Mouse (Mus musculus): ENCODE measurements around the gene Crabp2.
A peak's percentile ranks its signal among the peaks of the same experiment; 100 is the strongest.

Crabp2 gene

DNA sequence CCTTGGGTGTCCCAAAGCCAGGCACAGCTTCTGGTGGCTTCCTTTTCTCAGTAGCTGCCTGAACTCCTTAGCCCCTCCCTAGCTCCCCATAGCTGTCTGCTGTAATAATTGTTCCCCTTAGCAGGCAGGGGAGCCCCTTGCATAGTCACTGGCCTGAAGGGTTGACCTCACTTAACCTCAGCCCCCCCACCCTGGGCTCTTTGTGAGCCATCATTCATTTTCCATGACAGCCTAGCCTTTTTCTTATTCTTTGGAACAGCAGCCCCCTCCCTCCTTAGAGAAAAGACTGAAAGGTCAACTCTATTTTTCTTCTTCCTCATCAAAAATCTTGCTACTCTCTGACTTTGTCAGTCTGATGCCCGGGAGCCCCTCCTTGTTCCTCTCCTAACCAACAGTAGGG is 10.5 kb downstream of the Crabp2 start:
- no peak for DNase-seq (ENCODE audit: low spot score)

DNA sequence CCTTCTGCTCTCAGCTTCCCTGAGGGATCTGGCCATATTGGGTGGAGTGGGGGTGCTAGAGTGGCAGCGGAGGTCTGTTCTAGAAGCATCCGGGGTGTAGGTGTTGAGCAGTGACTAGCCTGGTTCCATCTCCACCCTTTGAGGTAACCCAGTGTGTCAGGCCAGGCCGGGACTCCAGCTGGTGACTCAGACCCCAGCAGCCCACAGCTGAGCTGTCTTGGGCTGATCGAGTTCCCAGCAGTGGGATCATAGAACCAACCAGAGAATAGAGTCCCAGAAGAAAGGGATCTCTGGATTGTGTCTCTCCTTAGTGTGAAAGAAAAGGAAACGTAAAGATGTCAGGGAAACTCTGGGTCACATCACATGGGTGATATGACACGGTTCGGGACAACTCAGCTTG is 10.9 kb downstream of the Crabp2 start:
- no peak for DNase-seq (ENCODE audit: low spot score)

DNA sequence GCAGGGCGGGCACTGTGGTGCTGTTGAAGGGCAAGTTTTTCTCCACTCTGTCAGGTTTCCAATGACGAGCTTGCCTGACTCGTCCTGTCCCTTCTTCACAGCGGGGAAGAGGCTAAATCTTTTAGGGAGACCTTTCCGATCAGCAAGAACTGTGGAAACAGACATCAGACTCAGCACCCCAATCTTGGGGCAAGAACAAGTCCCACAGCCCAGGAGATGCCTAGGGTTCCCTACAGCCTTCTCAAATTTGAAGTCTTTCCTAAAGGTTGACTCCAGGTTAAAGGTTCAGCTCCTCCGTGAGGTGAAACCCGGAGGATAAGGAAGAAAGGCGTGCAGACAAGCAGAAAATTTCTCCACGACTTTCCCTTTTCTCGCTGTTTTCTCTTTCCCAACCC is 11.7 kb downstream of the Crabp2 start:
- no peak for DNase-seq (ENCODE audit: low spot score)

DNA sequence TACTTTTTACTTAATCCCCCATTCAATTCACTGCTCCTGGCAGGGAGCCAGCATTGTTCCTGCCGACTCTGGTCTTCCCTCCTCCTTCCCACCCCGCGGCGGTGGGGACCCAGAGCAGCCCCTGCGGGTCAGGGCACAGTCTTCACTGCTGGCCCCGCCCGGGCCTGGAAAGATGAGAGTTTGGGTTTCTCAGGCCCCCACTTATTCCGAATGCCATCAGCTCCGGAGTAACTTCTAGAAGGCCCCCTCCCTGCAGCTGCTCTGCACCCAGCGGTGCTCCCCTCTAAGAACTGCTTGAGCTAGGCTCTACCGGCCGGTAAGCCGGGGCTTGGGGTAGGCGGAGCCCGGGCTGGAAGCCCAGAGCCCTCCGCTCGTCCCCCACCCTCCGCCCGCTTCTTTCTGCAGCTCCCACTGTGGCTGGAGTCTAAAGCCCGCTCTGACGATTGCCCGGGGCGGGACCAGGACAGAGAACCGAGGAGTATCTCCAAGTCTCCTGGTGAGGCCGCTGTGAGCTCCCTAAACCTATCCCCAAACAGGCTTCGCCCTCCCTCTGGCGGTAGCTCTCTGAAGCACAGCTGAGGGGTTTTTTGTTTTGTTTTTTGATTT is 12.2 kb downstream of the Crabp2 start:
- peak; percentile 54 for DNase-seq (ENCODE audit: low spot score)

DNA sequence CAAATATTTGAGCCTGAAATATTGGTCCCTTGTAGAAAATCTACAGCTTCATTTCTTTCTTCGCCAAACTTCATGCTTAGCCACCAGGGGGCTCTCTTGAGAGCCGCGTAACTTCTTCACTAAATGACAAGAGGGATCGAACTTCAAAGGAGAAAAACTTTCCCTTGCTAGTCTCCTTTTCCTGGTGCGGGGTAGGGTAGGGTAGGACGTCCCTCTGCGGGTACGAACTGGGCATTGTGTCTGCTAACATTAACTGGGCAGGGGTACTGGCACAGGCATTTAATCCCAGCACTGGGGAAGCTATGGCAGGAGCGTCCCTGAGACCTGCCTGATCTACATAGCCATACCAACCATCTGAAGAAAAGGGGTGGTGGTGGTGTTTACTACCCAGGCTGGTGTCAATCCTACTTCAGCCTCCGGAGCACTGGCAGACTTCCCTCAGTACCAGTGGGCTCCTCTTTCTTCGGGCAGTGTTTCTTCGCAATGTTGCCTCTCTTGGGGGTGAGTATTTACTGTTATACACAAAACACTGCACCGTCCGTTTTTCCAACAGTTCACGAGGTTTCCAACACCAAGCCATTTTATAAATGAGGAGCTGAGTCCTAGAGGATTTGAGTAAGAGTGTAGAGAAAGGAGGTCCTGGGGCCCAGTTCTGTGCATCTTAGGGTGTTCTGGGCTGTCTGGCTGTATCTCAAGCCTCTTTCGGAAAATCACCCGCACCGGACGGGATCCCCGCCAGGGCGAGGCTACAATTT is 21.9 kb downstream of the Crabp2 start:
- peak; percentile 45 for DNase-seq (ENCODE audit: low spot score)

DNA sequence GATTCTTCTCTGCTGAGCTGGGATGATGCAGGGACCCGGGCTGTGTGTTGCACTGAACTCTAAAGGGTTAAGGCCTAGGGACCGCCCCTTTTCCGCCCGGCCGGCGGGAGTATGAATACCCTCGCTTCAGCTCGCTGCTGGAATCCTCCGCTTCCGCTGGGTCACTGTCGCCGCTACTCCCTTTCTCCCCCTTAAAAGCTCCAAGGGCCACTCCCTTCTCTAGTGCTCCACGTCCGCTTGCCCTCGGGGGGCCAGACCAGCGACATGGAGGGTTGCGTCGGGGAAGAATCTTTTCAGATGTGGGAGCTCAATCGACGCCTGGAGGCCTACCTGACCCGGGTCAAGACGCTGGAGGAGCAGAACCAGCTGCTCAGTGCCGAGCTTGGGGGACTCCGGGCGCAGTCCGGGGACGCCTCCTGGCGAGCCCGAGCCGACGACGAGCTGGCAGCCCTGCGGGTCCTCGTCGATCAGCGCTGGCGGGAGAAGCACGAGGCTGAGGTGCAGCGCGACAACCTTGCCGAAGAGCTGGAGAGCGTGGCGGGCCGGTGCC is 22.5 kb downstream of the Crabp2 start, which contains the start of gene Nes:
Gene Nes, plus strand, starts transcription at position 140 of the 550 bp plus-strand sequence.
- DNase-seq (ENCODE audit: low spot score): no peak

DNA sequence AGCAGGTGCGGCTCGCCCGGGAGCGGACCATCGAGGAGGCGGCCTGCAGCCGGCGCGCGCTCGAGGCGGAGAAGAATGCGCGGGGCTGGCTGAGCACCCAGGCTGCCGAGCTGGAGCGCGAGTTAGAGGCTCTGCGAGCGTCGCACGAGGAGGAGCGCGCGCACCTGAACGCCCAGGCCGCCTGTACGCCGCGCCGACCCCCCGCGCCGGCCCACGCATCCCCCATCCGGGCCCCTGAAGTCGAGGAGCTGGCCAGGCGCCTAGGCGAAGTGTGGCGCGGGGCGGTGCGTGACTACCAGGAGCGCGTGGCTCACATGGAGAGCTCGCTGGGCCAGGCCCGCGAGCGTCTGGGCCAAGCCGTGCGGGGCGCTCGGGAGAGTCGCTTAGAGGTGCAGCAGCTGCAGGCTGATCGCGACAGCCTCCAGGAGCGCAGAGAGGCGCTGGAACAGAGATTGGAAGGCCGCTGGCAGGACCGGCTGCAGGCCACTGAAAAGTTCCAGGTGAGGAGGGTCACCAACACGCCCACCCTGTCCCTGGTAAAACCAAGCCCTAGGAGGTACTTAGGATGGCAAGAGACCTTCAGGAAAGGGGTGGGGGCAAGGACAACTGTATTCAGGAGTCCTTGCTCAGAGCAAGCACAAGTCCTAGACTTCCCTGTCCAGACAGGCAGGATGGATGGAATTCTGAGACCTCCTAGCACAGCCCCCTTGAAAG is 23.2 kb downstream of the Crabp2 start:
- DNase-seq (ENCODE audit: low spot score): no peak

DNA sequence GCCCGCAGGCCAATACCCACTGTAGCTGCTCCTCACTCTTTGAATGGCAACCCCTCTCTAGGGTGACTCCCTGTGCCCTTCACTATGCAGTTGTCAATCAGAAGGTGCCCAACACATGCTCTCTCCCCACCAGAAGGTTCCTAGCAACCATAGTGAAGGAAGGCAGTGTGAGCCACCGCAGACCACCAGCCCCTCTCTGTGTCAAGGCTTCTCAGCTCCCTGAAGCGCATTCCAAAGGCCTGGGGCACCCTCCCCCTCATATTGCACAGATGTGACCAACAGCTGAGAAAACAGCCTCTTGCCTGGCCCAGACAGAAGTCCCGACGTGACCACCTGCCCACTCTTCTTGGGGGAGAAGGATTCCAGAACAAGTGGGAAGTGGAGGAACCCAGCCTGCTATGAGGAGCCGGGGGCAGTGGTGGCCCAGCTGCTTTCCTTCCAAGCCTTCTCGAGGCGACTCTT is 23.8 kb downstream of the Crabp2 start:
- DNase-seq (ENCODE audit: low spot score): no peak

DNA sequence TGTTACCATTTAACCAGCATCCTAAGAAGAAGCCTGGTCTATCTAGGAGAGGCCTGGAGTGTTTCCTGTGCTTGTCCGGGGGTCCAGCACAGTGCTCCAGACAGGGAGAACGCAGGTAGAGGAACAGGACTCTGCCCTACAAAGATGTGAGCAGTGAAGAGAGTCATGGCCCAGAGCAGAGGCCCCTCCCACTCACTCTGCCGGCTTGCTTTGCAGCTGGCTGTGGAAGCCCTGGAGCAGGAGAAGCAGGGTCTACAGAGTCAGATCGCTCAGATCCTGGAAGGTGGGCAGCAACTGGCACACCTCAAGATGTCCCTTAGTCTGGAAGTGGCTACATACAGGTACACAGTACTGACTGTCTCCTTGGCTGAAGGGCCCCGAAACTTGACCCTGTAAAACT is 24.3 kb downstream of the Crabp2 start:
- no peak for DNase-seq (ENCODE audit: low spot score)

DNA sequence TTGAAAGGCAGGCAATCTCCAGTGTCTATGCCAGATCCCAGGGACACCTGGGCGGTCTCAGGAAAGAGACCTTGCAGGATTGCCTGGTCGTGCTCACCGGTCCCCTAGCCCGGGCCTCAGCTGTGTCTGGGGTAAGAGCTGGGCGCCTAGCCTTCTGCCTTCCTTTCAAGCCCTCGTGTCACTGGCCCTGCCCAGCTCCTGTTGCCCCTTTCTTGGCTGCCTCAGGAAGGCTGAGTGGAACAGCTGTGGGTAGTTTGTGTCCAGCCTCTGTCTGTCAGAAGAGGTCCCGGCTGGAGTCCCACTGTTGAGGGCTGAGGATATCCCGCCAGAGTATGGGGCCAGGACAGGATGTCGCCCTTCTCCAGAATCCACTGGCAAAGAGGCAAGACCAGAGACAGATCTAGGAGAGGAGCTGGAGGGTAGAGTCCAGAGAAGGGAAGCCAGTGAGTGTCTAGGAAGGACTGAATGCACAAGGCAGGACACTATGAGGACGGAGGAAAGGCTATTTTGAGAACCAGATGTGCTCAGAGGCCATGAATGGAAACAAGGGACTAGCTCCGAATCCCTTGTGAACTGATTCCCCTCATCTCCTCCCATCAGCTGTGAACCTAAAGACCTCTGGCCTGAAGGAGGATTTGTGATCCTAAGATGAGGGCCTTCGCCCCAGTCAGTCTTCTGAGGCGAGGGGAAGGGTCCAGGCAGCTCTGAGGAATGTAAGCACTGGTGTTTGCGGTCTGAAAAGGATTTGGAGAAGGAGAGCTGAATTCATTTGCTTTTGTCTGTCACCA is 25.3 kb downstream of the Crabp2 start:
- DNase-seq (ENCODE audit: low spot score): no peak

DNA sequence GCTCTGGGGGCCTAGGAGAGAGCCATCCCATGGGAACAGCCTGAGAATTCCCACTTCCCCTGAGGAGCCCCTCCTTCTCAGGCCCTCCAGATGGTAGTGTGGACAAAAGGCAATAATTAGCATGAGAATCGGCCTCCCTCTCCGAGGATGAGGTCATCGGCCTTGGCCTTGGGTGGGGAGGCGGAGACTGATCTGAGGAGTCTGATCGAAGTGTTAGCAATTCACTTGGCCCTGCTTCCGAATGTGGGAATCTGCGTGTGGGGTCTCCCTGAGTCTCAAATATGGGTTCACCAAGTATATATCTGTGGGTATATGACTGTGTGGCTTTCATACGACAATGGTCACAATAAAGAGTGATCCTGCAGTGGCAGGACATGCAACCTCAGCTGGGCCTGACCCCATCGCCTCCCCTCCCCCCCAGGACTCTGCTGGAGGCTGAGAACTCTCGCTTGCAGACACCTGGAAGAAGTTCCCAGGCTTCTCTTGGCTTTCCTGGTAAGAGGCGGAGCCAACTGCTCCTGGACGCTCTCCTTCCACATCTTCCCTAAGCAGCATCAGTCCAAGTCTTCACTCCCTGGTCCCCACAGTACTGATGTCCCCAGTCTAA is 26.0 kb downstream of the Crabp2 start:
- DNase-seq (ENCODE audit: low spot score): no peak

DNA sequence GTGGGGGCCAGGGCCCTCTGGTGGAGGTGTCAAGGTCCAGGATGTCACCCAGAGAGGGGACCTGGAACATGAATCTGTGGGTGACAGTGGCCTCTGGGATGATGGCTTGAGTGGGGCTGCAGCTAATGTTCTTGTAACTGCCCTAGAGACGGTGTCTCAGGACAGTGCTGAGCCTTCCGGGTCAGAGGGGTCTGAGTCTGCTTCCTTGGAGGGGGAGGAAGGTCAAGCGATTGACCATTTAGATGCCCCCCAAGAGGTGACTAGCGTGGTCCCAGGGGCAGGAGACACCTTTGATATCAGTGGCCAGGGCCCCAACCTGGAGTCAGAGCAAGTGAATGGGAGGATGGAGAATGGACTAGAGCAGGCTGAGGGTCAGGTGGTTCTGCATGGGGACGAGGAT is 31.0 kb downstream of the Crabp2 start:
- DNase-seq (ENCODE audit: low spot score): no peak

DNA sequence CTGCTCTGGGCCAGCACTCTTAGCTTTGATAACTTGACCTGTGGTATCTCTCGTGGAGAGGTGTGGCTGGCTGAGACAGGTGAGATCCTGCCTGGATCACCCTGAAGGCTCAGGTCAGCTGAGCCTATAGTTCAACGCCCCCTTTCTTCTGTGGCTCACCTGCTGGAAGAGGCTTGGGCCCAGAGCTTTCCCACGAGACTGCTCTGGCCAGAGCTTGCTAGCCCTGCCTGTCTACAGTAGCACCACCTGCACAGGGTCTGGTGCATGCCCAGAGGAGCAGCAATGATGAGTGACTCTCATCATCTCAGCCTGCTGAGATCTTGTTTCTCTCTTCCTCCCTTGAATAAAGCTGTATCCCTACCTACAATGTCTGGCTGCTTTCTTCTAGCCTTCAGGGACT is 31.6 kb downstream of the Crabp2 start:
- no peak for DNase-seq (ENCODE audit: low spot score)

DNA sequence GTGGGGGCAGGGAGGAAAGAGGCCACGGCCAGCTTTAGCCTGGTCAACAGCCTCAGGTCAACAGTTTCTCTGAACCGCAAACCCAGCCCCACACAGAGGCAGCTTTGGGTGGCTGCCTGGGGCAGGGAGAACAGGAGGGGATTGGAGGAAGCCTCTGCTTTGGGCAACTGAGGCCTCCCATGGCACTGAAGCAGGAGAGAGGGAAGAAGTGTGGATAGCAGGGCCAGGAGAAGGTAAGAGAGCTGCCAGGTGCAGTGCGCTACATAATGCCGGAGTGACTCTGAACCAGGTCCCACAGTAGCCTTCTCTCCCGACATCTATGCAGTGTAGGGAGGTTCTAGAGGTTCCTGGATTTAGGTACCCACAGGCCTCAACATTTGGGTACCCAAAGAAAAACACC is 32.3 kb downstream of the Crabp2 start:
- DNase-seq (ENCODE audit: low spot score): no peak

DNA sequence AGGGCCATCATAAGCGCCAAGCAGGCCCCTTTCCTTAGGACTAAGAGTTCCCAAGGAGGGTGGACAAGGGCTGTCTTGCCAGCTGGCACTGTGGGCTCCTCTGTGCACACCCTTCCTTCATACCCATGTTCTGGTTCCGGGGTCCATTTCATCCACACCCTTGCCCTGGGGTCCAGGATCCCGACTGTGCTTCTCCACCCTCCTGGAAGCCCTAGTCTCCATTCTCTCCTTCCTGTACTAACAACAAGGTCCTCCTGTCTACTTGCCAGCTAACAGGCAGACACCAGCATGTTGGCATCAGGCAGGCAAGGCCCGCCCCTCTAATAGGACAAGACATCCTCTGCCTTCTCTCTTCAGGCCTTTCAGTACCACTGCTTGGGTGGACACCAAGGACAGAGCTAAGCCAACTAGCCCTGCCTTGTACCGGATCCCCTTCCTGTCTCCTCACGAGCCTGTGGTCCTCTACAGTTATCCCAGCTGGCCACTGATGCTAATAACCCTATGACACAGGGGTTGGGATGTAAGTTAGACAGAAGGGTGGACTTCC is 32.8 kb downstream of the Crabp2 start:
- no peak for DNase-seq (ENCODE audit: low spot score)

DNA sequence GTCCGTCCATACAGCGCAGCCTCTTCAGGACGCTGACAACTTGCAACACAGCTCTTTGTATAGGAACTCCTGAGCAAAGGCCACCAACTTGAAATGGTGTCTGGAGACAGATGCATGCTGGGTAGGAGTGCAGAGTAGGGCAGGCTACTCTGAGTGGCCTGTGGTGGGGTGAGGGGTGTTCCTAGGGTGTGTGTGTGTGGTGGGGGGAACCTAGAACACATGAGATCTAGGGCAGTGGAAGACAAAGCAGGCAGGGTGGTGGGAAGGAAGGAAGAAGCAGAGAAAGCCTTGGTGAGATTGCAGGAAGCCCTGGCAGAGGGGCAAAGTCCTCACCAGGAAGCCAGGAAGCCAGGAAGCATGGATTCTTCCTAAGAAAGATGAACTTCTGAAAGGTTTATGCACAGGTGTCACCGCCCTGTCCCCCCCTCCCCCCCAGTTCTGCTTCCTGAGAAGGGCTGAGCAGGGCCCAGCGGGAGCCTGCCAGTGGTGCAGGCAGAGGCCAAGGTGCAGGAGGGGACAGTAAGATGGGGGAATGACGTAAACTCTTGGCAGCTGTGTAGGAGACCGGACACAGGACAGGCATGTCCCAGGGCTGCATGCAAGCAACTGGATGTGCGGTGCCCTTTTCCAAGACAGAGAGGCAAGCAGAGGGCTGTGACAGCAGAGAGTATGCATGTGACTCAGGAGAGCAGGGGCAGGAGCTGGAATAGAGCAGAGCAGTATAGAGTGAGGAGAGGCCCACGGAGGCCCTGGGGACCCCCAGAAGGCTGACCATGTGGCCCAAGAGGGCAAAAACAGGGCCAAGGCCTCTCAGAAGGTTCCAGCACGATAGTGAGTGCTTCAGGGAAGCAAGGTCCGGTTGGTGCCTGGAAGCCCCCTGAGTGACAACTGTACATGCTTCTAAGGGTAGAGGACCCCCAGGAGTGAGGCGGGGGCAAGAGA is 33.7 kb downstream of the Crabp2 start:
- DNase-seq (ENCODE audit: low spot score): no peak

DNA sequence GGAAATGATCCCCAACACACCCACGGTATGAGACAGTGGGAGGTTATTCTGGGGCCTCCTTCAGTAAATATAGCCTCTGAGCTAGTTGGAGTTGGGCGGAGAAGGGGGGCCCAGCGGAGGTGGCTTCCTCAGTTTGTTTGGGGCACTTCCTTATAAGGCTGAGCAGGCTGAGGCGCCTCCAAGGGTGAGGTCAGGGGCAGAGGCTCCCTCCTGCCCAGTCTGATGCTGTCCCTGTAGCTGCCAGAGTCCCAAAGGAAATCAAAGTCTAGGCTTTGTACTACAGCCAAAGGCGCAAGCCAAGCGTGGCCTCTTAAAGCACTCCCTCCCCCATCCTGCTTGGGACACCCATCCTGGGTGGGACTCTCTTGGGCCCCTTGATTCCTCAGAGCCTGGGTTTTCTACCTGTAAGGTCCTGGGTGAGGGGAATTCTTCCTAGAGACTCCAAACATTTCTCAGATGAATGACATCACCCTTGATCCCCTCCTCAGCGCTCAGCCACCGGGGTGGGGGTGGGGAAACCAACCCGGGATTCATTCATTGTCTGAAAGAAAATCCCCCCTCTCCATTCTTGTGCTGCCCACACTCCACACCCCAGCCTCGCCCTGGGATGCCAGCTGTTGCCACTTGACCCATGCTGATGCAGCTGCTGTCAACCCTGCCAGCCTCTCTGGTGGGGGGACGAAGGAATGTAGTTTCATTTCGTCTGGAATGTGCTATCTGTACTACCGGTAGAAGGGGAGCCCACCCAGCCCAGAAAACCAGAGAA is 34.6 kb downstream of the Crabp2 start:
- DNase-seq (ENCODE audit: low spot score): no peak

DNA sequence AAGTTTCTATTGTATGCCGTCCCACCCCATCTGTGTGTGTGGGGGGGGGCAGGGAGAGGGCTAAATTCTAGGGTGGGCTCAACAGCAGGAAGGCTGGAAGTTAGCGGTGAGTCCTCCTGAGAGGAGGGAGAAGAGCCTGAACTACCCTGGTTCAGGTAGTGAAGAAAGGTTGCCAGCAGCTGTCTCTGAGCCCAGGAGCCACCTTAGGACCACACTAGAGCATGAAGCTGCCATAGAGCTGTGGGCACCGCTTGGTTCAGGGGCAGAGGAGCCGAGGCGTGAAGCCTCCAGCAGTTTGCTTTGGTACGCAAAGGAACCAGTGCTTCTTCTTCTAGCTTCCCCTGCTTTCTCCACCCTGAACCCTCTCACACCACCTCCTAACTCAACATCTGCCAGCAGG is 35.2 kb downstream of the Crabp2 start:
- no peak for DNase-seq (ENCODE audit: low spot score)

DNA sequence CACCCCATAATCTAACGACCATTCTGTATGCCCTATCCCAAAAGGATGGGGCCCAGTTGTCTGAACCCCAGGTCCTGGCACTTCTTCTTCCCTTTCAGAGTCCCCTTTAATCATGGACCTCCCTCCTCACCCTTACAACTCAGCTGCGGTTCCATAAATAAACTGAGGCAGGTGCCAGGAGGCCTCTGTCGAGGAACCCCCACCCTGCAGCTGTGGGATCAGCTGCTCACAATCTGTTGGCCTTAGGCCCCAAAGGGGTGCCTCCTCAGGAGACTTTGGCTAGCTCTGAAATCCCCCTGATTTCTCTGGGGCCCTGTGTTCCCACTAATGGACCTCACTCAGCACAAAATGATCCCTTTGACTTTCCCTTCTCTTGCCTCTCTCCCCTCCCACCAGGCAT is 35.6 kb downstream of the Crabp2 start:
- DNase-seq (ENCODE audit: low spot score): no peak

Measured in layer of hippocampus, adult 9-10 months (tissue).